Mouse (Mus musculus) forebrain, embryonic 16.5 days (tissue): ENCODE data around the gene Gm10408. TPM values are rescaled to one million over a fixed set of nuclear protein-coding genes. Genes with fewer than 3 reads are reported as not detected.
"Not testable (repeated sequence)": the region's sequence is repeated elsewhere in the genome, so short reads cannot be mapped to it uniquely, and the experiment has no call there.

Source experiments
- ATAC-seq: fragments of 200-750 bp; cut with Nextera tagmentation; 2 replicates; pipeline ENCODE4 v1.8.0; 2017; ENCODE audit warnings: mild to moderate bottlenecking, moderate library complexity
- H3K27ac ChIP-seq: fragments of 300-500 bp; sonication (generic); 2 replicates; pipeline ENCODE4 v1.5.1; 2014; ENCODE audit warnings: low read length, control low read depth
- H3K27me3 ChIP-seq: fragments of 300-500 bp; sonication (generic); replicated peaks from 2 replicates; pipeline ENCODE4 v1.6.1; 2014; ENCODE audit warnings: low read length; ENCODE audit not compliant: control insufficient read depth, insufficient read depth
- H3K36me3 ChIP-seq: fragments of 300-500 bp; sonication (generic); 2 replicates; pipeline ENCODE4 v1.6.1; 2014; ENCODE audit not compliant: control insufficient read depth, insufficient read depth
- H3K4me1 ChIP-seq: fragments of 300-500 bp; sonication (generic); replicated peaks from 2 replicates; pipeline ENCODE4 v1.6.1; 2014; ENCODE audit warnings: low read length; ENCODE audit not compliant: control insufficient read depth, insufficient read depth
- H3K4me2 ChIP-seq: fragments of 300-500 bp; sonication (generic); 2 replicates; pipeline ENCODE4 v1.6.1; 2014; ENCODE audit warnings: mild to moderate bottlenecking, low read length, control low read depth
- H3K4me3 ChIP-seq: fragments of 300-500 bp; sonication (generic); replicated peaks from 2 replicates; pipeline ENCODE4 v1.5.1; 2014; ENCODE audit warnings: mild to moderate bottlenecking, low read length, control low read depth
- H3K9ac ChIP-seq: fragments of 300-500 bp; sonication (generic); replicated peaks from 2 replicates; pipeline ENCODE4 v1.6.1; 2014; ENCODE audit warnings: low read depth, low read length, control low read depth
- H3K9me3 ChIP-seq: fragments of 300-500 bp; sonication (generic); 2 replicates; pipeline ENCODE4 v1.6.1; 2016; ENCODE audit warnings: low read length; ENCODE audit not compliant: control insufficient read depth
- WGBS: fragments of 180-500 bp; shearing (Covaris S2); extraction: QIAGEN DNeasy Blood & Tissue Kit; methylation state at CpG from one replicate; pipeline ENCODE4 v1.1.7; 2014; 5-methylcytosine and 5-hydroxymethylcytosine counted together
- polyA plus RNA-seq: library from polyadenylated mRNA; unstranded; fragments of >200 nt; fragmentation: Nextera tagmentation; extraction: Ambion mirVana; gene quantifications from 2 replicates; pipeline ENCODE4 v1.2.1, GENCODE M21; 2015

Gene Gm10408
- not detected in 2 replicates for polyA plus RNA-seq

- not testable (repeated sequence) for H3K9me3 ChIP-seq, H3K4me1 ChIP-seq, H3K36me3 ChIP-seq, H3K4me2 ChIP-seq, ATAC-seq, H3K27me3 ChIP-seq, H3K27ac ChIP-seq, H3K9ac ChIP-seq, H3K4me3 ChIP-seq
- whole genome bisulfite sequencing = no CpG with 5 or more reads among the region's 3 CpGs
These were observed at the start of gene Gm10408 for GRCm38 (mm10) chr14:3449079-3449478. Gm10408 (plus strand) TSS chr14:3449379.

- WGBS = no CpG with 5 or more reads among the region's 32 CpGs
- H3K4me2 ChIP-seq, H3K9ac ChIP-seq, H3K4me1 ChIP-seq, H3K27me3 ChIP-seq, H3K36me3 ChIP-seq, ATAC-seq, H3K4me3 ChIP-seq, H3K27ac ChIP-seq, H3K9me3 ChIP-seq: not testable (repeated sequence)
These were observed 36.9 kb upstream of the Gm10408 start, which contains the start of gene Gm10409 for GRCm38 (mm10) chr14:3412314-3412713. Gm10409 (plus strand) TSS chr14:3412614.

- not testable (repeated sequence) for H3K9ac ChIP-seq, H3K27ac ChIP-seq, H3K27me3 ChIP-seq, H3K4me3 ChIP-seq, H3K9me3 ChIP-seq, ATAC-seq, H3K4me2 ChIP-seq, H3K4me1 ChIP-seq, H3K36me3 ChIP-seq
- WGBS = no CpG with 5 or more reads among the region's 2 CpGs
These were observed 21.4 kb upstream of the Gm10408 start, which contains the start of gene Gm3005 for GRCm38 (mm10) chr14:3427803-3428202. Gm3005 (plus strand) TSS chr14:3428103.

Other genes with a start within 250 kb of the Gm10408 start
- 16.3 and 23.5 TPM in 2 replicates for gene D830030K20Rik, start 240.9 kb upstream of the Gm10408 start, polyA plus RNA-seq
- gene Gm2956, start 116.8 kb upstream of the Gm10408 start, polyA plus RNA-seq = not detected in 2 replicates
- gene Gm10413, start 54.3 kb upstream of the Gm10408 start, polyA plus RNA-seq = not detected in 2 replicates
- gene Gm10409, start 36.8 kb upstream of the Gm10408 start, polyA plus RNA-seq = 13.9 and 16.4 TPM in 2 replicates
- gene Gm3005, start 21.3 kb upstream of the Gm10408 start, polyA plus RNA-seq = 6.8 and 9.8 TPM in 2 replicates
- not detected in 2 replicates for gene Gm3012, start 185.1 kb downstream of the Gm10408 start, polyA plus RNA-seq
- gene Gm3020, start 202.7 kb downstream of the Gm10408 start, polyA plus RNA-seq = 13.9 and 16.4 TPM in 2 replicates
- not detected in 2 replicates for gene Gm3043, start 239.4 kb downstream of the Gm10408 start, polyA plus RNA-seq